Mouse (Mus musculus): Measurements from ENCODE around the gene Cyp3a16. TPM values are rescaled to one million over a fixed set of nuclear protein-coding genes. Genes with fewer than 3 reads are reported as not detected.

The Cyp3a16 gene
- polyA plus RNA-seq (2012; rRNA removed): 87.9 and 111 TPM in 2 replicates

DNA sequence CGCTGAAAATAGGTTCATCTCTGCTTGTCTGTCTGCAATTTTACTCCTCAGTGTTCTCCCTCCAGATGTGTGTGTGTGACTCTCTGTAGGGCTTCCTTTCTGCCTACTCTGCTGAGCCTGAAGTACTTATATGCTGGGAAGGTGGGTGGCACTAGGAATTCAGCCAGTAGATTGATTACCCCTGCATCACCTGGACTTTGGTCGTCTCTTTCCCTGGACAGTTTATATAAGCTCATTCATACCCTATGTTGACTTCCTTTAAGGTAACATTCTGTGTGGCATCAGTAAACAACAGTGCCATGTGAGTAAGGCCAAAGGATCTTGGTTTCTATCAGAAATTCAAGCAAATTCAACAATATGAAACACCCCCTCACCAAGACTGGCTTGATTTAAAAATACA, at the start of gene Cyp3a16:
Gene Cyp3a16, minus strand, starts transcription at position 101 of the 400 bp plus-strand sequence.

Other genes with a start within 250 kb of the Cyp3a16 start
- gene Zfp655, start 238.0 kb downstream of the Cyp3a16 start, polyA plus RNA-seq (2012; rRNA removed): 13.3 and 14.3 TPM in 2 replicates
- gene Zscan25, start 189.2 kb downstream of the Cyp3a16 start, polyA plus RNA-seq (2012; rRNA removed): 4.3 and 5.4 TPM in 2 replicates
- 1.1 and 1.2 TPM in 2 replicates for gene Cyp3a57, start 124.4 kb downstream of the Cyp3a16 start, polyA plus RNA-seq (2012; rRNA removed)
- gene Cyp3a41b, start 115.0 kb upstream of the Cyp3a16 start, polyA plus RNA-seq (2012; rRNA removed): 0.03 and 0.06 TPM in 2 replicates